Mouse (Mus musculus): ENCODE data around the gene Pnma1. TPM values are rescaled to one million over a fixed set of nuclear protein-coding genes. Genes with fewer than 3 reads are reported as not detected.

Gene Pnma1
- polyA plus RNA-seq, 1 experiment from 2014 or later: 0.88 TPM

- no peak overlapping the region for H3K4me3 ChIP-seq (ENCODE audit: low read depth, low read length)
- H3K36me3 ChIP-seq (replicated peaks; ENCODE audit: control insufficient read depth, insufficient read depth, low read depth, low read length): peaks cover 8% of the 10 kb centered on the region
- no peak overlapping the region for H3K9ac ChIP-seq (replicated peaks; ENCODE audit: low read length)
- H3K9me3 ChIP-seq (replicated peaks; ENCODE audit: control insufficient read depth, low read length): no peaks in the 10 kb centered on the region
- H3K4me1 ChIP-seq (ENCODE audit: control insufficient read depth, insufficient read depth, low read length): no peaks in the 10 kb centered on the region
- no peaks in the 10 kb centered on the region for H3K27me3 ChIP-seq (ENCODE audit: control insufficient read depth, insufficient read depth, low read length)
- no peak overlapping the region for H3K27ac ChIP-seq (replicated peaks; ENCODE audit: low read depth, low read length)
- no peak overlapping the region for H3K4me2 ChIP-seq (ENCODE audit: low read depth, low read length)
- 79% methylated on average over 11 of the region's 11 CpGs for WGBS
- DNase-seq (ENCODE audit: low spot score) (no peak), ATAC-seq (replicated peaks; ENCODE audit: insufficient number of reproducible peaks, low FRiP score, low TSS enrichment, low read depth) (no peak)
Observed at GRCm38 (mm10) chr12:84154786-84155522, 6.7 kb upstream of the Pnma1 start.

- Histone ChIP-seq H3K9ac (replicated peaks; ENCODE audit: low read length) (no peak overlapping the region), H3K27me3 (ENCODE audit: control insufficient read depth, insufficient read depth, low read length) (no peaks in the 10 kb centered on the region), H3K4me1 (ENCODE audit: control insufficient read depth, insufficient read depth, low read length) (no peaks in the 10 kb centered on the region), H3K27ac (replicated peaks; ENCODE audit: low read depth, low read length) (no peak overlapping the region), H3K4me3 (ENCODE audit: low read depth, low read length) (no peak overlapping the region), H3K9me3 (replicated peaks; ENCODE audit: control insufficient read depth, low read length) (no peaks in the 10 kb centered on the region), H3K4me2 (ENCODE audit: low read depth, low read length) (no peak overlapping the region), H3K36me3 (replicated peaks; ENCODE audit: control insufficient read depth, insufficient read depth, low read depth, low read length) (peaks cover 3% of the 10 kb centered on the region; the same call in 1 of the 2 replicates)
- 83% methylated on average over 6 of the region's 6 CpGs for WGBS
- ATAC-seq (replicated peaks; ENCODE audit: insufficient number of reproducible peaks, low FRiP score, low TSS enrichment, low read depth) (no peak), DNase-seq (ENCODE audit: low spot score) (no peak)
Observed at GRCm38 (mm10) chr12:84153414-84153813, 5.1 kb upstream of the Pnma1 start.

GRCm38 (mm10) chr12:84152352-84153190 is 4.3 kb upstream of the Pnma1 start:
- 75% methylated on average over 32 of the region's 32 CpGs for WGBS
- DNase-seq (ENCODE audit: low spot score) (no peak), ATAC-seq (replicated peaks; ENCODE audit: insufficient number of reproducible peaks, low FRiP score, low TSS enrichment, low read depth) (no peak)
- Histone ChIP-seq H3K9me3 (replicated peaks; ENCODE audit: control insufficient read depth, low read length) (no peaks in the 10 kb centered on the region), H3K27ac (replicated peaks; ENCODE audit: low read depth, low read length) (no peak overlapping the region), H3K36me3 (replicated peaks; ENCODE audit: control insufficient read depth, insufficient read depth, low read depth, low read length) (peaks cover 3% of the 10 kb centered on the region; the same call in 1 of the 2 replicates), H3K9ac (replicated peaks; ENCODE audit: low read length) (no peak overlapping the region), H3K27me3 (ENCODE audit: control insufficient read depth, insufficient read depth, low read length) (no peaks in the 10 kb centered on the region), H3K4me2 (ENCODE audit: low read depth, low read length) (no peak overlapping the region), H3K4me3 (ENCODE audit: low read depth, low read length) (no peak overlapping the region), H3K4me1 (ENCODE audit: control insufficient read depth, insufficient read depth, low read length) (no peaks in the 10 kb centered on the region)

GRCm38 (mm10) chr12:84151911-84152310 is 3.6 kb upstream of the Pnma1 start:
- 92% methylated on average over 10 of the region's 10 CpGs for WGBS
- DNase-seq (ENCODE audit: low spot score) (no peak), ATAC-seq (replicated peaks; ENCODE audit: insufficient number of reproducible peaks, low FRiP score, low TSS enrichment, low read depth) (no peak)
- no peaks in the 10 kb centered on the region for H3K27me3 ChIP-seq (ENCODE audit: control insufficient read depth, insufficient read depth, low read length)
- H3K4me1 ChIP-seq (ENCODE audit: control insufficient read depth, insufficient read depth, low read length): no peaks in the 10 kb centered on the region
- no peak overlapping the region for H3K4me3 ChIP-seq (ENCODE audit: low read depth, low read length)
- no peak overlapping the region for H3K4me2 ChIP-seq (ENCODE audit: low read depth, low read length)
- no peak overlapping the region for H3K9ac ChIP-seq (replicated peaks; ENCODE audit: low read length)
- no peaks in the 10 kb centered on the region for H3K9me3 ChIP-seq (replicated peaks; ENCODE audit: control insufficient read depth, low read length)
- H3K27ac ChIP-seq (replicated peaks; ENCODE audit: low read depth, low read length): no peak overlapping the region
- peaks cover 3% of the 10 kb centered on the region; the same call in 1 of the 2 replicates for H3K36me3 ChIP-seq (replicated peaks; ENCODE audit: control insufficient read depth, insufficient read depth, low read depth, low read length)

- H3K4me3 ChIP-seq (ENCODE audit: low read depth, low read length): no peak overlapping the region
- no peak overlapping the region for H3K4me2 ChIP-seq (ENCODE audit: low read depth, low read length)
- H3K27ac ChIP-seq (replicated peaks; ENCODE audit: low read depth, low read length): no peak overlapping the region
- H3K36me3 ChIP-seq (replicated peaks; ENCODE audit: control insufficient read depth, insufficient read depth, low read depth, low read length): peaks cover 3% of the 10 kb centered on the region; the same call in 1 of the 2 replicates
- H3K9ac ChIP-seq (replicated peaks; ENCODE audit: low read length): no peak overlapping the region
- WGBS: 66% methylated on average over 6 of the region's 6 CpGs
- no peaks in the 10 kb centered on the region for H3K9me3 ChIP-seq (replicated peaks; ENCODE audit: control insufficient read depth, low read length)
- ATAC-seq (replicated peaks; ENCODE audit: insufficient number of reproducible peaks, low FRiP score, low TSS enrichment, low read depth) (no peak), DNase-seq (ENCODE audit: low spot score) (no peak)
- no peaks in the 10 kb centered on the region for H3K4me1 ChIP-seq (ENCODE audit: control insufficient read depth, insufficient read depth, low read length)
- no peaks in the 10 kb centered on the region for H3K27me3 ChIP-seq (ENCODE audit: control insufficient read depth, insufficient read depth, low read length)
Observed at GRCm38 (mm10) chr12:84150976-84151375, 2.7 kb upstream of the Pnma1 start.

GRCm38 (mm10) chr12:84149971-84150370 is 1.7 kb upstream of the Pnma1 start:
- DNase-seq (ENCODE audit: low spot score) (no peak), ATAC-seq (replicated peaks; ENCODE audit: insufficient number of reproducible peaks, low FRiP score, low TSS enrichment, low read depth) (no peak)
- Histone ChIP-seq H3K9me3 (replicated peaks; ENCODE audit: control insufficient read depth, low read length) (no peaks in the 10 kb centered on the region), H3K36me3 (replicated peaks; ENCODE audit: control insufficient read depth, insufficient read depth, low read depth, low read length) (peaks cover 3% of the 10 kb centered on the region; the same call in 1 of the 2 replicates), H3K27me3 (ENCODE audit: control insufficient read depth, insufficient read depth, low read length) (no peaks in the 10 kb centered on the region), H3K4me1 (ENCODE audit: control insufficient read depth, insufficient read depth, low read length) (no peaks in the 10 kb centered on the region), H3K4me2 (ENCODE audit: low read depth, low read length) (no peak overlapping the region), H3K27ac (replicated peaks; ENCODE audit: low read depth, low read length) (no peak overlapping the region), H3K9ac (replicated peaks; ENCODE audit: low read length) (no peak overlapping the region), H3K4me3 (ENCODE audit: low read depth, low read length) (no peak overlapping the region)
- WGBS: 81% methylated on average over 15 of the region's 15 CpGs

GRCm38 (mm10) chr12:84148622-84149012 is 328 bp upstream of the Pnma1 start:
- peak overlapping the region; percentile 90 for H3K4me2 ChIP-seq (ENCODE audit: low read depth, low read length)
- H3K4me1 ChIP-seq (ENCODE audit: control insufficient read depth, insufficient read depth, low read length): no peaks in the 10 kb centered on the region
- no peaks in the 10 kb centered on the region for H3K27me3 ChIP-seq (ENCODE audit: control insufficient read depth, insufficient read depth, low read length)
- H3K27ac ChIP-seq (replicated peaks; ENCODE audit: low read depth, low read length): no peak overlapping the region
- H3K36me3 ChIP-seq (replicated peaks; ENCODE audit: control insufficient read depth, insufficient read depth, low read depth, low read length): peaks cover 3% of the 10 kb centered on the region; the same call in 1 of the 2 replicates
- no peak for ATAC-seq (replicated peaks; ENCODE audit: insufficient number of reproducible peaks, low FRiP score, low TSS enrichment, low read depth)
- no peak for DNase-seq (ENCODE audit: low spot score)
- H3K9me3 ChIP-seq (replicated peaks; ENCODE audit: control insufficient read depth, low read length): no peaks in the 10 kb centered on the region
- H3K4me3 ChIP-seq (ENCODE audit: low read depth, low read length): peak overlapping the region; percentile 51
- H3K9ac ChIP-seq (replicated peaks; ENCODE audit: low read length): peak overlapping the region; percentile 57
- WGBS: 16% methylated on average over 10 of the region's 10 CpGs

All from embryonic facial prominence, embryonic 11.5 days (tissue).